Mouse (Mus musculus) MEL (cell line): ENCODE data around the gene Grin3b. TPM values are rescaled to one million over a fixed set of nuclear protein-coding genes. Genes with fewer than 3 reads are reported as not detected.

ENCODE experiments used
- DNase-seq: peaks from one replicate; pipeline ENCODE4 v3.0.0; 2011; ENCODE audit warnings: low read depth, low spot score
- H3K27ac ChIP-seq: 2 replicates; pipeline ENCODE4 v1.5.1; 2012; ENCODE audit warnings: low read depth, mild to moderate bottlenecking, control low read depth, low read length, moderate library complexity; ENCODE audit not compliant: control insufficient read depth
- H3K27me3 ChIP-seq, 2 experiments: fragments of 150-350 bp in 1 of 2; sonication (generic) in 1 of 2; 2 replicates each; pipeline ENCODE4 v1.6.1; 2012; ENCODE audit warnings: low read length in 2 of 2, mild to moderate bottlenecking in 2 of 2, improper control_type of control experiment in 1 of 2, moderate library complexity in 1 of 2; ENCODE audit not compliant: insufficient read depth in 2 of 2, control insufficient read depth in 1 of 2
- H3K36me3 ChIP-seq, 2 experiments: 2 replicates each; pipeline ENCODE4 v1.6.1; 2012 to 2014; ENCODE audit warnings: low read length in 2 of 2, improper control_type of control experiment in 1 of 2, inconsistent platforms in 1 of 2, mild to moderate bottlenecking in 1 of 2; ENCODE audit not compliant: insufficient read depth in 2 of 2, control insufficient read depth in 1 of 2
- H3K4me1 ChIP-seq, 2 experiments: fragments of 150-350 bp in 1 of 2; sonication (generic) in 1 of 2; 2 replicates each; pipeline ENCODE4 v1.6.1; 2012; ENCODE audit warnings: low read length in 2 of 2, improper control_type of control experiment in 1 of 2, mild to moderate bottlenecking in 1 of 2; ENCODE audit not compliant: insufficient read depth in 2 of 2, control insufficient read depth in 1 of 2
- H3K4me3 ChIP-seq, 2 experiments: fragments of 150-350 bp in 1 of 2; sonication (generic) in 1 of 2; 2 replicates each; pipeline ENCODE4 v1.5.1; 2012; ENCODE audit warnings: low read depth in 2 of 2, low read length in 2 of 2, mild to moderate bottlenecking in 2 of 2, moderate library complexity in 2 of 2, control low read depth in 1 of 2, improper control_type of control experiment in 1 of 2; ENCODE audit not compliant: control insufficient read depth in 1 of 2, insufficient read depth in 1 of 2
- H3K79me2 ChIP-seq: 2 replicates; pipeline ENCODE4 v1.6.1; 2012; ENCODE audit warnings: mild to moderate bottlenecking, low read length, moderate library complexity; ENCODE audit not compliant: control insufficient read depth, poor library complexity, insufficient read depth
- H3K9ac ChIP-seq: 2 replicates; pipeline ENCODE4 v1.6.1; 2012; ENCODE audit warnings: low read depth, mild to moderate bottlenecking, control low read depth, low read length, moderate library complexity; ENCODE audit not compliant: control insufficient read depth, poor library complexity, severe bottlenecking
- H3K9me3 ChIP-seq: fragments of 150-350 bp; sonication (generic); replicated peaks from 2 replicates; pipeline ENCODE4 v1.6.1; 2012; ENCODE audit warnings: mild to moderate bottlenecking, low read length, improper control_type of control experiment, moderate library complexity; ENCODE audit not compliant: insufficient read depth
- BHLHE40 ChIP-seq: IDR thresholded peaks from 2 replicates; pipeline ENCODE4 v1.6.1; 2012; ENCODE audit warnings: low read depth, mild to moderate bottlenecking, inconsistent platforms, low read length, improper control_type of control experiment, borderline replicate concordance
- CTCF ChIP-seq, 3 experiments: IDR thresholded peaks in 2 of 3; conservative IDR thresholded peaks in 1 of 3; 2 replicates each; pipeline ENCODE4 v1.5.1; 2011 to 2012; ENCODE audit warnings: low read length in 3 of 3, low read depth in 2 of 3, mild to moderate bottlenecking in 2 of 3, improper control_type of control experiment in 1 of 3, inconsistent platforms in 1 of 3, mixed read lengths in 1 of 3, moderate library complexity in 1 of 3; ENCODE audit not compliant: control insufficient read depth in 1 of 3, insufficient read depth in 1 of 3, poor library complexity in 1 of 3, severe bottlenecking in 1 of 3
- ELF1 ChIP-seq: IDR thresholded peaks from 2 replicates; pipeline ENCODE4 v1.6.1; 2014; ENCODE audit warnings: low read depth, mild to moderate bottlenecking, inconsistent platforms, low read length, improper control_type of control experiment, moderate library complexity
- ETS1 ChIP-seq: IDR thresholded peaks from 2 replicates; pipeline ENCODE4 v1.6.1; 2012; ENCODE audit warnings: low read depth, mild to moderate bottlenecking, inconsistent platforms, low read length, improper control_type of control experiment, moderate library complexity
- MAFK ChIP-seq: IDR thresholded peaks from 2 replicates; pipeline ENCODE4 v1.6.1; 2011; ENCODE audit warnings: low read depth, mild to moderate bottlenecking, low read length, improper control_type of control experiment, borderline replicate concordance
- MAX ChIP-seq: IDR thresholded peaks from 2 replicates; pipeline ENCODE4 v1.6.1; 2011; ENCODE audit warnings: low read length, improper control_type of control experiment
- MXI1 ChIP-seq: IDR thresholded peaks from 2 replicates; pipeline ENCODE4 v1.6.1; 2011; ENCODE audit warnings: mild to moderate bottlenecking, low read depth, low read length, improper control_type of control experiment
- MYB ChIP-seq: IDR thresholded peaks from 2 replicates; pipeline ENCODE4 v1.6.1; 2011; ENCODE audit warnings: mild to moderate bottlenecking, low read depth, low read length, improper control_type of control experiment
- NRF1 ChIP-seq: IDR thresholded peaks from 2 replicates; pipeline ENCODE4 v1.6.1; 2014; ENCODE audit warnings: low read depth, mild to moderate bottlenecking, inconsistent platforms, low read length, improper control_type of control experiment, moderate library complexity; ENCODE audit not compliant: poor library complexity, insufficient read depth, severe bottlenecking
- POLR2A ChIP-seq, 2 experiments: IDR thresholded peaks; 2 replicates each; pipeline ENCODE4 v1.6.1; 2011 to 2012; ENCODE audit warnings: low read length in 2 of 2, mild to moderate bottlenecking in 2 of 2, control low read depth in 1 of 2, improper control_type of control experiment in 1 of 2, low read depth in 1 of 2, moderate library complexity in 1 of 2; ENCODE audit not compliant: control insufficient read depth in 1 of 2, insufficient read depth in 1 of 2, poor library complexity in 1 of 2
- POLR2AphosphoS2 ChIP-seq: IDR thresholded peaks from 2 replicates; pipeline ENCODE4 v1.6.1; 2011; ENCODE audit warnings: low read length, improper control_type of control experiment
- POLR2AphosphoS5 ChIP-seq: IDR thresholded peaks from 2 replicates; pipeline ENCODE4 v1.6.1; 2012; ENCODE audit warnings: low read depth, borderline replicate concordance, mild to moderate bottlenecking, inconsistent platforms, low read length, moderate library complexity, mixed read lengths
- RAD21 ChIP-seq: IDR thresholded peaks from 2 replicates; pipeline ENCODE4 v1.6.1; 2011; ENCODE audit warnings: mild to moderate bottlenecking, low read depth, low read length, improper control_type of control experiment
- SIN3A ChIP-seq: IDR thresholded peaks from 2 replicates; pipeline ENCODE4 v1.6.1; 2012; ENCODE audit warnings: low read length, improper control_type of control experiment, inconsistent platforms
- USF2 ChIP-seq, 2 experiments: IDR thresholded peaks; 2 replicates each; pipeline ENCODE4 v1.6.1; 2011 to 2012; ENCODE audit warnings: improper control_type of control experiment in 2 of 2, low read length in 2 of 2, borderline replicate concordance in 1 of 2, inconsistent platforms in 1 of 2, low read depth in 1 of 2, mild to moderate bottlenecking in 1 of 2; ENCODE audit not compliant: insufficient read depth in 1 of 2
- ZC3H11A ChIP-seq: IDR thresholded peaks from 2 replicates; pipeline ENCODE4 v1.6.1; 2012; ENCODE audit warnings: low read depth, mild to moderate bottlenecking, inconsistent platforms, low read length, improper control_type of control experiment
- ZMIZ1 ChIP-seq: IDR thresholded peaks from 2 replicates; pipeline ENCODE4 v1.6.1; 2012; ENCODE audit warnings: low read depth, mild to moderate bottlenecking, inconsistent platforms, low read length, improper control_type of control experiment, moderate library complexity
- polyA plus RNA-seq, 2 experiments: library from polyadenylated mRNA; stranded (reverse) in 1 of 2; unstranded in 1 of 2; fragments of >175 nt in 1 of 2; fragments of >200 nt in 1 of 2; gene quantifications; 2 replicates each; pipeline versions ENCODE4 v1.2.1 to v1.2.4; 2012; ENCODE audit warnings: low replicate concordance in 2 of 2, low read depth in 1 of 2; ENCODE audit not compliant: insufficient read length in 2 of 2, insufficient read depth in 1 of 2, missing spikeins in 1 of 2
- total RNA-seq: library from RNA; depleted of rRNA; stranded (reverse); fragments of 300-350 nt; gene quantifications from 2 replicates; pipeline ENCODE4 v1.2.3, GENCODE M21; 2012

The Grin3b gene
- total and polyA plus RNA-seq, 3 experiments = 0.42 to 1.1 TPM; not detected in 1

GRCm38 (mm10) chr10:79964727-79965126 is 5.8 kb upstream of the Grin3b start:
- no peak for DNase-seq
- no peaks in the 10 kb centered on the region for H3K9me3 ChIP-seq
- H3K79me2 ChIP-seq = peaks cover 11% of the 10 kb centered on the region
- H3K4me1 ChIP-seq = peaks cover 0 to 10% of the 10 kb centered on the region in 2 experiments; a peak in 3 of 4 replicates
- no peaks in the 10 kb centered on the region for H3K27me3 ChIP-seq
- no peak overlapping the region for H3K9ac ChIP-seq
- peaks cover 2 to 8% of the 10 kb centered on the region in 2 experiments; a peak in 2 of 4 replicates for H3K36me3 ChIP-seq
- TF ChIP-seq SIN3A (no peak), ELF1 (no peak), USF2 (IDR thresholded peaks at IDR 0.05; ENCODE audit: borderline replicate concordance in 1 of 2, insufficient read depth in 1 of 2, low read depth in 1 of 2, low read length in 2 of 2) (no peak), MAX (no peak), POLR2AphosphoS2 (no peak), RAD21 (no peak), BHLHE40 (no peak), CTCF (IDR thresholded peaks at IDR 0.05 in 2 of 3, conservative IDR thresholded peaks at IDR 0.05 in 1 of 3; ENCODE audit: control insufficient read depth in 1 of 3, insufficient read depth in 1 of 3, low read depth in 2 of 3, low read length in 3 of 3, poor library complexity in 1 of 3, severe bottlenecking in 1 of 3) (no peak), NRF1 (no peak), ETS1 (no peak), ZMIZ1 (no peak), MAFK (no peak)
- H3K27ac ChIP-seq = no peak overlapping the region
- H3K4me3 ChIP-seq = no peak overlapping the region

- Histone ChIP-seq H3K9ac (no peak overlapping the region), H3K36me3 (peaks cover 2 to 8% of the 10 kb centered on the region in 2 experiments; a peak in 2 of 4 replicates), H3K27ac (no peak overlapping the region), H3K9me3 (no peaks in the 10 kb centered on the region), H3K27me3 (no peaks in the 10 kb centered on the region), H3K79me2 (peaks cover 8% of the 10 kb centered on the region), H3K4me3 (no peak overlapping the region), H3K4me1 (peaks cover 0 to 10% of the 10 kb centered on the region in 2 experiments; a peak in 3 of 4 replicates)
- TF ChIP-seq MAFK (no peak), MXI1 (no peak), POLR2A (IDR thresholded peaks at IDR 0.05; ENCODE audit: control insufficient read depth in 1 of 2, insufficient read depth in 1 of 2, low read depth in 1 of 2, low read length in 2 of 2, poor library complexity in 1 of 2) (no peak), POLR2AphosphoS5 (no peak), MYB (no peak), ZC3H11A (no peak)
- DNase-seq = no peak
Observed at GRCm38 (mm10) chr10:79965325-79965724, 5.2 kb upstream of the Grin3b start.
